Mouse (Mus musculus) hindbrain, embryonic 16.5 days (tissue): Measurements from ENCODE around the gene Frzb. TPM values are rescaled to one million over a fixed set of nuclear protein-coding genes. Genes with fewer than 3 reads are reported as not detected.

ENCODE experiments used
- ATAC-seq: fragments of 200-750 bp; cut with Nextera tagmentation; 2 replicates; pipeline ENCODE4 v1.8.0; 2017; ENCODE audit warnings: moderate TSS enrichment, moderate library complexity
- H3K27ac ChIP-seq: fragments of 300-500 bp; sonication (generic); 2 replicates; pipeline ENCODE4 v1.5.1; 2014; ENCODE audit warnings: low read depth, mild to moderate bottlenecking, control low read depth, low read length, moderate library complexity
- H3K27me3 ChIP-seq: fragments of 300-500 bp; sonication (generic); replicated peaks from 2 replicates; pipeline ENCODE4 v1.6.1; 2014; ENCODE audit warnings: low read length; ENCODE audit not compliant: control insufficient read depth, insufficient read depth
- H3K36me3 ChIP-seq: fragments of 300-500 bp; sonication (generic); 2 replicates; pipeline ENCODE4 v1.6.1; 2014; ENCODE audit warnings: mild to moderate bottlenecking, low read length, moderate library complexity, mixed read lengths; ENCODE audit not compliant: control insufficient read depth, insufficient read depth
- H3K4me1 ChIP-seq: fragments of 300-500 bp; sonication (generic); 2 replicates; pipeline ENCODE4 v1.6.1; 2014; ENCODE audit warnings: low read depth, low read length; ENCODE audit not compliant: control insufficient read depth, insufficient read depth
- H3K4me2 ChIP-seq: fragments of 300-500 bp; sonication (generic); 2 replicates; pipeline ENCODE4 v1.6.1; 2014; ENCODE audit warnings: mild to moderate bottlenecking, low read length, control low read depth, moderate library complexity
- H3K4me3 ChIP-seq: fragments of 300-500 bp; sonication (generic); 2 replicates; pipeline ENCODE4 v1.5.1; 2014; ENCODE audit warnings: mild to moderate bottlenecking, low read length, control low read depth, moderate library complexity
- H3K9ac ChIP-seq: fragments of 300-500 bp; sonication (generic); 2 replicates; pipeline ENCODE4 v1.6.1; 2014; ENCODE audit warnings: low read depth, mild to moderate bottlenecking, control low read depth, low read length, moderate library complexity
- H3K9me3 ChIP-seq: fragments of 300-500 bp; sonication (generic); 2 replicates; pipeline ENCODE4 v1.6.1; 2014; ENCODE audit warnings: mild to moderate bottlenecking, low read length, moderate library complexity; ENCODE audit not compliant: control insufficient read depth
- WGBS: fragments of 180-500 bp; shearing (Covaris S2); extraction: QIAGEN DNeasy Blood & Tissue Kit; methylation state at CpG from one replicate; pipeline ENCODE4 v1.1.7; 2014; 5-methylcytosine and 5-hydroxymethylcytosine counted together
- polyA plus RNA-seq: library from polyadenylated mRNA; unstranded; fragments of >200 nt; fragmentation: Nextera tagmentation; extraction: Ambion mirVana; gene quantifications from 2 replicates; pipeline ENCODE4 v1.2.1, GENCODE M21; 2015

The Frzb gene
- polyA plus RNA-seq, 1 experiment from 2014 or later, result 15.2 TPM

- Histone ChIP-seq H3K36me3 (no peaks in the 10 kb centered on the region), H3K4me1 (no peaks in the 10 kb centered on the region), H3K9me3 (no peaks in the 10 kb centered on the region), H3K4me2 (no peak overlapping the region), H3K27ac (no peak overlapping the region), H3K4me3 (no peak overlapping the region), H3K27me3 (no peaks in the 10 kb centered on the region), H3K9ac (no peak overlapping the region)
- 84% methylated on average over 8 of the region's 8 CpGs for WGBS
- ATAC-seq, result no peak
Observed at GRCm38 (mm10) chr2:80371458-80371857, 76.0 kb downstream of the Frzb start.

Other genes starting within 250 kb of the Frzb start
- gene Prdx6b, start 155.2 kb downstream of the Frzb start, polyA plus RNA-seq, result not detected in 2 replicates
- gene Dnajc10, start 132.2 kb downstream of the Frzb start, polyA plus RNA-seq, result 61.6 and 65.3 TPM in 2 replicates
- 63.0 and 88.0 TPM in 2 replicates for gene Nckap1, start 133.8 kb upstream of the Frzb start, polyA plus RNA-seq
- gene Dusp19, start 169.4 kb upstream of the Frzb start, polyA plus RNA-seq, result 15.4 and 15.7 TPM in 2 replicates
- gene Nup35, start 169.6 kb upstream of the Frzb start, polyA plus RNA-seq, result 51.7 and 53.7 TPM in 2 replicates